Mouse (Mus musculus) CH12.LX (cell line): ENCODE data around the gene Lrmda.

Experiments
- CTCF ChIP-seq, 2 experiments: IDR thresholded peaks in 1 of 2; conservative IDR thresholded peaks in 1 of 2; 2 replicates each; pipeline ENCODE4 v1.5.1; 2011 to 2012; ENCODE audit warnings: low read depth in 2 of 2, low read length in 2 of 2, improper control_type of control experiment in 1 of 2, inconsistent platforms in 1 of 2, mild to moderate bottlenecking in 1 of 2, moderate library complexity in 1 of 2
- ELF1 ChIP-seq: IDR thresholded peaks from 2 replicates; pipeline ENCODE4 v1.6.1; 2014; ENCODE audit warnings: low read depth, mild to moderate bottlenecking, inconsistent platforms, low read length, improper control_type of control experiment
- EP300 ChIP-seq: IDR thresholded peaks from 2 replicates; pipeline ENCODE4 v1.6.1; 2011; ENCODE audit warnings: low read length, improper control_type of control experiment
- MAX ChIP-seq: IDR thresholded peaks from 2 replicates; pipeline ENCODE4 v1.6.1; 2011; ENCODE audit warnings: low read length, improper control_type of control experiment
- MYC ChIP-seq: IDR thresholded peaks from 2 replicates; pipeline ENCODE4 v1.6.1; 2011; ENCODE audit warnings: low read depth, mild to moderate bottlenecking, improper control_type of control experiment, low read length
- NELFE ChIP-seq: IDR thresholded peaks from 2 replicates; pipeline ENCODE4 v1.6.1; 2011; ENCODE audit warnings: low read depth, low read length, improper control_type of control experiment
- POLR2A ChIP-seq: IDR thresholded peaks from 2 replicates; pipeline ENCODE4 v1.6.1; 2011; ENCODE audit warnings: low read depth, mild to moderate bottlenecking, improper control_type of control experiment, low read length
- RCOR1 ChIP-seq: conservative IDR thresholded peaks from 2 replicates; pipeline ENCODE4 v1.6.1; 2012; ENCODE audit warnings: low read depth, mild to moderate bottlenecking, inconsistent platforms, low read length, improper control_type of control experiment
- SMC3 ChIP-seq: IDR thresholded peaks from 2 replicates; pipeline ENCODE4 v1.6.1; 2011; ENCODE audit warnings: low read depth, low read length, improper control_type of control experiment
- TCF12 ChIP-seq: IDR thresholded peaks from 2 replicates; pipeline ENCODE4 v1.6.1; 2014; ENCODE audit warnings: low read depth, mild to moderate bottlenecking, inconsistent platforms, low read length, improper control_type of control experiment
- ZC3H11A ChIP-seq: IDR thresholded peaks from 2 replicates; pipeline ENCODE4 v1.6.1; 2012; ENCODE audit warnings: low read depth, mild to moderate bottlenecking, inconsistent platforms, low read length, improper control_type of control experiment
- ZKSCAN1 ChIP-seq: IDR thresholded peaks from 2 replicates; pipeline ENCODE4 v1.6.1; 2012; ENCODE audit warnings: low read depth, inconsistent platforms, low read length, improper control_type of control experiment, borderline replicate concordance
- ZNF384 ChIP-seq: IDR thresholded peaks from 2 replicates; pipeline ENCODE4 v1.6.1; 2012; ENCODE audit warnings: low read depth, low read length, improper control_type of control experiment, inconsistent platforms

DNA sequence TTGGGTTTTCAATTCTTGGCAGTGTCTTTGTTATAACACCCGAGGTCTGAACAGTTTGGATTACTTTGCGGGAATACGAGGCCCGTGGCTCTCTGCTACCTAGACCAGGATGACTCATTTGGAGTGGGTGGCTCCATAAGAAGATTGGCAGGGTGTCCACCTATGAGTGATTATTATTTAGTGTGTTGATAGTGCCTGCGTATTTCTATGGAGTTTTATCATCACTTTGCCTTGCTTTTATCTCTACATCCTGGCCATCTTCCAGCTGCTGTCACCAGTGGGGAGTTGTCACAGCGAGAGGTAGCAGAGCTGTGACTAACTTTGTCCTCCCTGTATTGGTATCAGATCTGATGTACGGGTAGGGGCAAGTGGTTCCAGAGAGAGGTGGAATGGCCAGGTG is 393.7 kb downstream of the Lrmda start:
- no peak for TF ChIP-seq POLR2A
- TF ChIP-seq CTCF (conservative IDR thresholded peaks at IDR 0.05 in 1 of 2, IDR thresholded peaks at IDR 0.05 in 1 of 2; ENCODE audit: low read depth in 2 of 2, low read length in 2 of 2) = no peak
- TF ChIP-seq NELFE = no peak
- TF ChIP-seq EP300 = no peak
- TF ChIP-seq MAX = no peak
- TF ChIP-seq ZNF384 = no peak
- no peak for TF ChIP-seq ELF1
- no peak for TF ChIP-seq TCF12
- no peak for TF ChIP-seq ZC3H11A
- no peak for TF ChIP-seq ZKSCAN1
- no peak for TF ChIP-seq RCOR1
- TF ChIP-seq SMC3 = no peak
- TF ChIP-seq MYC = no peak
